Mouse (Mus musculus): Measurements from ENCODE around the gene Gm28372.

The Gm28372 gene

DNA sequence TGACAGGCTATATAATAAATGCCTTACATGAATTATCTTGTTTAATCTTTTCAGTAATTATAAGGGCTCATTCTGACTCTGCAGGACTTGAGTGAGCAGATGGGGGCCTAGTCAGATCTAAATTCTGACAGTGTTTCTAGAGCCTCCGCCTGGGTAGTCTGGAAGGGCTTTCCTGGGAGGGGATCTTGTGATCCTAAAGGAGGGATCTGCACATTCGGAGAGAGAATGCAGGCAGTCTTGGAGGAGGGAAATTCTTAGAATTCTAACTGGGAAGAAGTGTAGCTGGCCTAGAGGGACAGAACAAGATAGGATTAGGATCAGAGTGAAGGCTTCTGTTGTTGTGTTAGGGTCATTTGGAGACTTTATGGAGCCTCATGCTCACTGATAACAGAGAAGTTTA is 47.2 kb downstream of the Gm28372 start:
- no peak for DNase-seq

DNA sequence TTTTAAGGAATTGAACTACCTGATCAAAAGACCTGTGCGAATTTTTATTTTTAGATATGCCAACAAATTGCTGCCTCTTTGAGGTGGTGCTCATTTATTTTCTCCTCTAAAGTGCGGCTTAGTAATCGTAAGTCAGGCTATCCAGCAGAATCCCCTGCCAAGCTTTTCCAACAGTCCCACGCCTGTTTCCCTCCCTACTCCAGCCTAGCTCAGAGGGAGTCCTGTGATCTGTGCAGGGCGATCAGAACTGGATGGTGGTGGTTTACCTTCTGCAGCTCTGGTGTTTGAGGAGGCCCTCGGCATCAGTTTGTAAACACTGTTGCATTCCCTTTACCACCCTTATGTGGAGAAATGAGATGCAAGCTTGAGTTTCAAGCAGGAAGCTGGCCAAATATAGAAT is 48.4 kb downstream of the Gm28372 start:
- no peak for DNase-seq

DNA sequence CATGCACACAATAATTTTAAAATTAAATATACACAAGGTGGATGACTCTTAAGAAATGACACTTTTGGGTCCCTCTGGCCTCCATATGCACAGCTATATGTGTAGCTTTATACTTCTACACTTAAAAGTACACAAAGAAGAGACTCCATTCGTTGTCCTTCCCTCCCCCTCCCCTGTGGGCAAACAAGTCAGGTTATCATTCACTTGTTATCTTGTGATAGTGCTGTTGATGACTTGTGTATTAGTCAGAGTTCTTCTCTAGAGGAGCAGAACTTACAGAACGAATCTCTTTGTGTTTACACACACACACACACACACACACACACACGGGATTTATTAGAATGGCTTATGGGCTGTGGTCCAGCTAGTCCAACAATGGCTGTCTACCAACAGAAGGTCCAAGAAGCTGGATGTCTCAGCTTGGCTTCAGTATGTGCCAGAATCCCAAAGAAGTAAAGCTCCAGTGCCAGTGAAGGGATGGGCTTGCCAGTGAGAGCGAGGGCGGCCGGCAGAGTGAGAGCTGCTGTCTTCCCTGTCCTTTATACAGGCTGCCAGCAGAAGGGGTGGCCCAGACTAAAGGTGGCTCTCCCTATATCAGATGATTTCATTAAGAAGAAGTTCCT is 49.8 kb downstream of the Gm28372 start:
- peak; percentile 52 for DNase-seq
